Mouse (Mus musculus) MEL (cell line): ENCODE results near the gene Fanci. TPM values are rescaled to one million over a fixed set of nuclear protein-coding genes. Genes with fewer than 3 reads are reported as not detected.

Experiments
- DNase-seq: peaks from one replicate; pipeline ENCODE4 v3.0.0; 2011; ENCODE audit warnings: low read depth, low spot score
- H3K27ac ChIP-seq: 2 replicates; pipeline ENCODE4 v1.5.1; 2012; ENCODE audit warnings: low read depth, mild to moderate bottlenecking, control low read depth, low read length, moderate library complexity; ENCODE audit not compliant: control insufficient read depth
- H3K27me3 ChIP-seq, 2 experiments: fragments of 150-350 bp in 1 of 2; sonication (generic) in 1 of 2; 2 replicates each; pipeline ENCODE4 v1.6.1; 2012; ENCODE audit warnings: low read length in 2 of 2, mild to moderate bottlenecking in 2 of 2, improper control_type of control experiment in 1 of 2, moderate library complexity in 1 of 2; ENCODE audit not compliant: insufficient read depth in 2 of 2, control insufficient read depth in 1 of 2
- H3K36me3 ChIP-seq, 2 experiments: 2 replicates each; pipeline ENCODE4 v1.6.1; 2012 to 2014; ENCODE audit warnings: low read length in 2 of 2, improper control_type of control experiment in 1 of 2, inconsistent platforms in 1 of 2, mild to moderate bottlenecking in 1 of 2; ENCODE audit not compliant: insufficient read depth in 2 of 2, control insufficient read depth in 1 of 2
- H3K4me1 ChIP-seq, 2 experiments: fragments of 150-350 bp in 1 of 2; sonication (generic) in 1 of 2; 2 replicates each; pipeline ENCODE4 v1.6.1; 2012; ENCODE audit warnings: low read length in 2 of 2, improper control_type of control experiment in 1 of 2, mild to moderate bottlenecking in 1 of 2; ENCODE audit not compliant: insufficient read depth in 2 of 2, control insufficient read depth in 1 of 2
- H3K4me3 ChIP-seq, 2 experiments: fragments of 150-350 bp in 1 of 2; sonication (generic) in 1 of 2; 2 replicates each; pipeline ENCODE4 v1.5.1; 2012; ENCODE audit warnings: low read depth in 2 of 2, low read length in 2 of 2, mild to moderate bottlenecking in 2 of 2, moderate library complexity in 2 of 2, control low read depth in 1 of 2, improper control_type of control experiment in 1 of 2; ENCODE audit not compliant: control insufficient read depth in 1 of 2, insufficient read depth in 1 of 2
- H3K79me2 ChIP-seq: 2 replicates; pipeline ENCODE4 v1.6.1; 2012; ENCODE audit warnings: mild to moderate bottlenecking, low read length, moderate library complexity; ENCODE audit not compliant: control insufficient read depth, poor library complexity, insufficient read depth
- H3K9ac ChIP-seq: 2 replicates; pipeline ENCODE4 v1.6.1; 2012; ENCODE audit warnings: low read depth, mild to moderate bottlenecking, control low read depth, low read length, moderate library complexity; ENCODE audit not compliant: control insufficient read depth, poor library complexity, severe bottlenecking
- H3K9me3 ChIP-seq: fragments of 150-350 bp; sonication (generic); replicated peaks from 2 replicates; pipeline ENCODE4 v1.6.1; 2012; ENCODE audit warnings: mild to moderate bottlenecking, low read length, improper control_type of control experiment, moderate library complexity; ENCODE audit not compliant: insufficient read depth
- BHLHE40 ChIP-seq: IDR thresholded peaks from 2 replicates; pipeline ENCODE4 v1.6.1; 2012; ENCODE audit warnings: low read depth, mild to moderate bottlenecking, inconsistent platforms, low read length, improper control_type of control experiment, borderline replicate concordance
- CHD1 ChIP-seq: IDR thresholded peaks from 2 replicates; pipeline ENCODE4 v1.6.1; 2012; ENCODE audit warnings: low read depth, mild to moderate bottlenecking, inconsistent platforms, low read length, improper control_type of control experiment
- CHD2 ChIP-seq: IDR thresholded peaks from 2 replicates; pipeline ENCODE4 v1.6.1; 2011; ENCODE audit warnings: low read length, improper control_type of control experiment
- CTCF ChIP-seq, 3 experiments: IDR thresholded peaks in 2 of 3; conservative IDR thresholded peaks in 1 of 3; 2 replicates each; pipeline ENCODE4 v1.5.1; 2011 to 2012; ENCODE audit warnings: low read length in 3 of 3, low read depth in 2 of 3, mild to moderate bottlenecking in 2 of 3, improper control_type of control experiment in 1 of 3, inconsistent platforms in 1 of 3, mixed read lengths in 1 of 3, moderate library complexity in 1 of 3; ENCODE audit not compliant: control insufficient read depth in 1 of 3, insufficient read depth in 1 of 3, poor library complexity in 1 of 3, severe bottlenecking in 1 of 3
- E2F4 ChIP-seq: IDR thresholded peaks from 2 replicates; pipeline ENCODE4 v1.6.1; 2011; ENCODE audit warnings: low read depth, low read length, improper control_type of control experiment, borderline replicate concordance
- GATA1 ChIP-seq: IDR thresholded peaks from 2 replicates; pipeline ENCODE4 v1.6.1; 2011; ENCODE audit warnings: low read depth, low read length, improper control_type of control experiment
- JUND ChIP-seq: IDR thresholded peaks from 2 replicates; pipeline ENCODE4 v1.6.1; 2011; ENCODE audit warnings: low read depth, mild to moderate bottlenecking, improper control_type of control experiment, low read length
- MAFK ChIP-seq: IDR thresholded peaks from 2 replicates; pipeline ENCODE4 v1.6.1; 2011; ENCODE audit warnings: low read depth, mild to moderate bottlenecking, low read length, improper control_type of control experiment, borderline replicate concordance
- MAX ChIP-seq: IDR thresholded peaks from 2 replicates; pipeline ENCODE4 v1.6.1; 2011; ENCODE audit warnings: low read length, improper control_type of control experiment
- MEF2A ChIP-seq: IDR thresholded peaks from 2 replicates; pipeline ENCODE4 v1.6.1; 2014; ENCODE audit warnings: low read depth, mild to moderate bottlenecking, inconsistent platforms, low read length, improper control_type of control experiment; ENCODE audit not compliant: poor library complexity, insufficient replicate concordance, severe bottlenecking; ENCODE audit errors: extremely low read depth
- MXI1 ChIP-seq: IDR thresholded peaks from 2 replicates; pipeline ENCODE4 v1.6.1; 2011; ENCODE audit warnings: mild to moderate bottlenecking, low read depth, low read length, improper control_type of control experiment
- MYC ChIP-seq: IDR thresholded peaks from 2 replicates; pipeline ENCODE4 v1.6.1; 2011; ENCODE audit warnings: low read depth, mild to moderate bottlenecking, low read length, improper control_type of control experiment, moderate library complexity
- POLR2AphosphoS2 ChIP-seq: IDR thresholded peaks from 2 replicates; pipeline ENCODE4 v1.6.1; 2011; ENCODE audit warnings: low read length, improper control_type of control experiment
- SMC3 ChIP-seq: IDR thresholded peaks from 2 replicates; pipeline ENCODE4 v1.6.1; 2011; ENCODE audit warnings: low read depth, low read length, improper control_type of control experiment
- TBP ChIP-seq: IDR thresholded peaks from 2 replicates; pipeline ENCODE4 v1.8.0; 2011; ENCODE audit warnings: low read depth, low read length, improper control_type of control experiment
- TCF12 ChIP-seq: IDR thresholded peaks from 2 replicates; pipeline ENCODE4 v1.6.1; 2014; ENCODE audit warnings: low read depth, mild to moderate bottlenecking, inconsistent platforms, low read length, improper control_type of control experiment, moderate library complexity
- USF2 ChIP-seq, 2 experiments: IDR thresholded peaks; 2 replicates each; pipeline ENCODE4 v1.6.1; 2011 to 2012; ENCODE audit warnings: improper control_type of control experiment in 2 of 2, low read length in 2 of 2, borderline replicate concordance in 1 of 2, inconsistent platforms in 1 of 2, low read depth in 1 of 2, mild to moderate bottlenecking in 1 of 2; ENCODE audit not compliant: insufficient read depth in 1 of 2
- ZKSCAN1 ChIP-seq: IDR thresholded peaks from 2 replicates; pipeline ENCODE4 v1.6.1; 2012; ENCODE audit warnings: low read depth, mild to moderate bottlenecking, inconsistent platforms, low read length, improper control_type of control experiment, moderate library complexity
- ZMIZ1 ChIP-seq: IDR thresholded peaks from 2 replicates; pipeline ENCODE4 v1.6.1; 2012; ENCODE audit warnings: low read depth, mild to moderate bottlenecking, inconsistent platforms, low read length, improper control_type of control experiment, moderate library complexity
- polyA plus RNA-seq, 2 experiments: library from polyadenylated mRNA; stranded (reverse) in 1 of 2; unstranded in 1 of 2; fragments of >175 nt in 1 of 2; fragments of >200 nt in 1 of 2; gene quantifications; 2 replicates each; pipeline versions ENCODE4 v1.2.1 to v1.2.4; 2012; ENCODE audit warnings: low replicate concordance in 2 of 2, low read depth in 1 of 2; ENCODE audit not compliant: insufficient read length in 2 of 2, insufficient read depth in 1 of 2, missing spikeins in 1 of 2
- total RNA-seq: library from RNA; depleted of rRNA; stranded (reverse); fragments of 300-350 nt; gene quantifications from 2 replicates; pipeline ENCODE4 v1.2.3, GENCODE M21; 2012

The Fanci gene
- total and polyA plus RNA-seq, 3 experiments, result 8.4 to 9.0 TPM; not detected in 1

DNA sequence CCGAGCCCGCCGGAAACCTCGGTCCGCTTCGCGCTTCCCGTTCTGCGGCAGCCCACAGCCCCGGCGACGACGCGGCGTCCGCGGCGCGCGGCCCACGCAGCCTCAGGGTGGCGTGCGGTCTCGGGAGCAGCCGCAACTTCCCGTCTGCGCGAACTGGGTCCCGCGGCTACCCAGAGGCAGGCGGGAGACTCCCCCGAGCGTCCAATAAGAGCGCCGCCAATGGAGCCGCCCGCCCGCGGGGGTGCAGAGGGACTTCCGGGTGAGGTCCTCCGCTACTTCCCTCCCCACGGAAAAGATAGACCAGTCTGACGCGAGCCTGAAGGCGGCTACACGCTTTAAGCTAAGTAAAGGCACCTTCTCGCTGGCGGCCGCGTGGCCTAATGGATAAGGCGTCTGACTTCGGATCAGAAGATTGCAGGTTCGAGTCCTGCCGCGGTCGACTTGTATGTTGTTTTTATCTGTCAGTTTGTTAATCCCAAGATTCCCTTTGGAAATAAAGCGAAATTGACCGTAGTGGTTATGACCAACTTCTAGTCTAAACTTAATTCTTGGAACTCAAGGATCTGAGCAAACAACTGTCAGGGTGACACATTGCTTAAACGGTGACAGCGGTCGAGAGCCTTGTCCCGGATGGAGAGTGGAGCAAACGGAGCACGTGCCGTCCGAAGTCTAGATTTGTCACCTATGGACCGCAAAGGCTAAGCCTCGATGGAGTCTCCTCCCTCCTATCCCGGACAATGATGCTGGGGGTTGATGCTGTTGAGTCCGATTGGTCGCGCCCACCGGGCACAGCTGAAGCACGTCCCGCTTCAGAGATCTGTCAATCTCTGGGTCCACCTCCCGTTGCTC lies 74.5 kb downstream of the Fanci start, which contains the start of gene Polg (continued):
- peak; percentile 100 for TF ChIP-seq TBP
- no peak for TF ChIP-seq USF2 (IDR thresholded peaks at IDR 0.05; ENCODE audit: borderline replicate concordance in 1 of 2, insufficient read depth in 1 of 2, low read depth in 1 of 2, low read length in 2 of 2)
- TF ChIP-seq TCF12, result no peak; the same call in 1 of the 2 replicates
- TF ChIP-seq MXI1, result peak; percentile 76

DNA sequence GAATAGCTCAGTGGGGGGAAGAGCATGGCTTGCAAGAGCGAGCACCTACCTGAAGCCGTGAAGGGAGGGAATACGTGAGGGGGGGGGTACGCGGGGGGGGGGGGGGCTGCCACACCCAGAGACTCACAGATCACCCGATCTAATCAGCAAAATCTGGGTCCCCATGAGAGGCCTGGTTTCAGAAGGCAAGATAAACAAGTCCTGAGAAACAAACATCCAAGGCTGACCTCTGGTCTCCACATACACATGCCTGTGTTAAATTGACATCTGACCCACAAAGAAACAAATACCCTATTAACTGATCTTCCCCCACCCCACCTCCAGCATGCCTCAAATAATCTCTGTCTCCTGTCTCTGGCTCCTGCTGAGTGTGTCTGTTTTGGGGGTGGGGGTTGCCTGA lies 76.2 kb downstream of the Fanci start:
- Histone ChIP-seq H3K9ac (no peak overlapping the region), H3K79me2 (peaks cover 27% of the 10 kb centered on the region), H3K27ac (no peak overlapping the region), H3K4me3 (no peak overlapping the region), H3K9me3 (no peaks in the 10 kb centered on the region), H3K27me3 (no peaks in the 10 kb centered on the region), H3K4me1 (peaks cover 2 to 50% of the 10 kb centered on the region in 2 experiments), H3K36me3 (peaks cover 0 to 32% of the 10 kb centered on the region in 2 experiments; a peak in 2 of 4 replicates)
- no peak for DNase-seq
- no peak for TF ChIP-seq ZMIZ1
- TF ChIP-seq GATA1, result no peak
- no peak for TF ChIP-seq MAX
- no peak for TF ChIP-seq MEF2A
- TF ChIP-seq SMC3, result no peak
- TF ChIP-seq CHD2, result no peak
- TF ChIP-seq BHLHE40, result no peak
- TF ChIP-seq MYC, result no peak
- no peak for TF ChIP-seq JUND
- no peak for TF ChIP-seq POLR2AphosphoS2
- no peak for TF ChIP-seq CHD1
- no peak for TF ChIP-seq ZKSCAN1
- TF ChIP-seq MAFK, result no peak
- TF ChIP-seq CTCF (IDR thresholded peaks at IDR 0.05 in 2 of 3, conservative IDR thresholded peaks at IDR 0.05 in 1 of 3; ENCODE audit: control insufficient read depth in 1 of 3, insufficient read depth in 1 of 3, low read depth in 2 of 3, low read length in 3 of 3, poor library complexity in 1 of 3, severe bottlenecking in 1 of 3), result no peak
- no peak for TF ChIP-seq USF2 (IDR thresholded peaks at IDR 0.05; ENCODE audit: borderline replicate concordance in 1 of 2, insufficient read depth in 1 of 2, low read depth in 1 of 2, low read length in 2 of 2)
- TF ChIP-seq E2F4, result no peak
